In genomic region chr9:18399629-18400028, GRCm38 (mm10) we compare ENCODE assay signal across 3 mouse cellular contexts.
TF ChIP-seq lines count a peak whose summit lies in the region.

No protein-coding gene starts in this region.

TF ChIP-seq in CH12.LX, 34 proteins besides CTCF, POLR2A, EP300 and RAD21:
- TF ChIP-seq MAFK (IDR thresholded peaks at IDR 0.05; ENCODE audit: insufficient replicate concordance, low read length), result peak; percentile 82
- TF ChIP-seq POLR2AphosphoS2 (IDR thresholded peaks at IDR 0.05; ENCODE audit: low read depth, low read length), result no peak

TF ChIP-seq in ES-E14, 5 proteins besides CTCF, POLR2A, EP300 and RAD21:
- TF ChIP-seq CHD2 (IDR thresholded peaks at IDR 0.05; ENCODE audit: low read depth, low read length) (no peak), MAFK (IDR thresholded peaks at IDR 0.05; ENCODE audit: insufficient read depth, low read depth, low read length) (peak; percentile 45), ZC3H11A (IDR thresholded peaks at IDR 0.05; ENCODE audit: borderline replicate concordance, low read depth, low read length) (no peak), ZNF384 (IDR thresholded peaks at IDR 0.05; ENCODE audit: low read depth, low read length) (no peak), HCFC1 (IDR thresholded peaks at IDR 0.05; ENCODE audit: borderline replicate concordance, insufficient read depth, low read length) (no peak)
TF ChIP-seq in ES-E14: peak in this region for 1.

TF ChIP-seq in MEL, 35 proteins besides CTCF, POLR2A, EP300 and RAD21:
- TF ChIP-seq MAFK (IDR thresholded peaks at IDR 0.05; ENCODE audit: borderline replicate concordance, low read depth, low read length), result peak; percentile 90
- TF ChIP-seq RCOR1 (IDR thresholded peaks at IDR 0.05; ENCODE audit: low read depth, low read length), result no peak
